Mouse (Mus musculus) ES-Bruce4 (cell line): ENCODE data around the gene Wfdc5.

ENCODE experiments used
- CTCF ChIP-seq: IDR thresholded peaks from one replicate; pipeline ENCODE4 v1.8.1; 2011; ENCODE audit warnings: low read depth, low read length
- EP300 ChIP-seq: IDR thresholded peaks from 2 replicates; pipeline ENCODE4 v1.6.1; 2011; ENCODE audit warnings: low read depth, low read length; ENCODE audit not compliant: insufficient read depth
- POLR2A ChIP-seq: IDR thresholded peaks from one replicate; pipeline ENCODE4 v1.8.1; 2011; ENCODE audit warnings: low read length; ENCODE audit not compliant: insufficient read depth

GRCm38 (mm10) chr2:164168571-164168946, 14.0 kb downstream of the Wfdc5 start:
- TF ChIP-seq EP300 = no peak
- no peak for TF ChIP-seq POLR2A
- no peak for TF ChIP-seq CTCF
